Mouse (Mus musculus): ENCODE results near the gene Slc4a8. TPM values are rescaled to one million over a fixed set of nuclear protein-coding genes. Genes with fewer than 3 reads are reported as not detected.

Slc4a8 gene
- polyA plus RNA-seq, 1 experiment: 1.8 TPM

DNA sequence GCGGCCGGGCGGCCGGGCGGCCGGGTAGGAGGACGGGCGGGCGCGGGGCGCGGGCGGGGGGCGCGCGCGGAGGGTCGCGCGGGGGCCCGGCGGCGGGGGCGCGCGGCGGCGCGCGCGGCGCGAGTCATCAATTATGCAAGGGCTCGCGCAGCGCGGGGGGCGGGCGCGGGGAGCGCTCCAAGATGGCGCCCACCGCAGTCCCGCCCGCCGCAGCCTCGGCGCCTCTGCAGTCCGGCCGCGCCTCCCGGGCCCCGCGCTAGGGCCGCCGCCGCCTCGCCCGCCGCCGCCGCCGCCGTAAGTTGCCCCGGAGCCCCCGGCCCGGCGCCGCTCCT, 109.2 kb downstream of the Slc4a8 start:
- 9% methylated on average over 6 of the region's 69 CpGs for WGBS
- DNase-seq (ENCODE audit: low read depth, low spot score): no peak

DNA sequence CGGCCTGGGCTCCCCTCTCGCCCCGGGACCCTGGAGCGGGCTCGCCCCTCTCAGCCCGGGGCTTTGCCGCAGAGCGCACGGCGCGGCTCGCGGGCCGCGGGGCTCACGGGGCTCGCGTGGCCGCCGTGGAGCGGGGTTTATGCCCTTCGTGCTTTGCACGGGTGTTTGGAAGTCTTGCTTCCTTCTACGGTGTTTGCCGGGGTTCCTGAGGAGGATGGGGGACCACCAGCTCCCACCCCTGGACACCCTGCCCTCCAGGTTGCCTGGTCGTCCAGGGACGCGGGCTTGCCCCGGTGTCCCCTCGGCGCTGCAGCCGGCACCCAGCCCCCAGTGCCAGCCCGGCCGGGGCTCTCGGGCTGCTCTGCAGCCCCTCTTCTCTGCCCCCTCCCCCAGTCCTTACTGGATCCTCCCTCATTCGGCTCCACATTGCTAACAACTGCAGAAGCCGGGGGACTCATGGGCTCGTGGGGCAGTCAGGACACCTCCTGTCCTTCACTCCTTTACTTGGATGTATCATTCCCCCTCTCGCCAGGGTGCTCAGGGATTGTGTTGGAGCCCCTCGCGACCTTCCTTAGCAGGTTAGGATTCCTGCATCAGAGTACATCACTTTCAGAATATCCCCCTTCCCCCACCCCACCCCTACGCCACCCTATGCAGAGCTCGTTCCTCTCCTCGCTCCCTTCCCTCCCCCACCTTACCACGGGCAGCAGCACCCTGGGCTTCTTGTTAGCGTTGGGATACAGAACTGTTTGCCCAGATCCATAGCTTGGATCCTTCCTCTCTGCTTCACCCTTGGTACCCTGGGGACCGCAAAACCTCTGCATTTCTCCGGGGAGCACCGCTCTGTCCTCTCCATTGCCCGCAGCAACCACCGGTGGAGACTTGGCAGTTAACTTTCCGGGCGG, 109.8 kb downstream of the Slc4a8 start:
- 2% methylated on average over 53 of the region's 53 CpGs for WGBS

DNA sequence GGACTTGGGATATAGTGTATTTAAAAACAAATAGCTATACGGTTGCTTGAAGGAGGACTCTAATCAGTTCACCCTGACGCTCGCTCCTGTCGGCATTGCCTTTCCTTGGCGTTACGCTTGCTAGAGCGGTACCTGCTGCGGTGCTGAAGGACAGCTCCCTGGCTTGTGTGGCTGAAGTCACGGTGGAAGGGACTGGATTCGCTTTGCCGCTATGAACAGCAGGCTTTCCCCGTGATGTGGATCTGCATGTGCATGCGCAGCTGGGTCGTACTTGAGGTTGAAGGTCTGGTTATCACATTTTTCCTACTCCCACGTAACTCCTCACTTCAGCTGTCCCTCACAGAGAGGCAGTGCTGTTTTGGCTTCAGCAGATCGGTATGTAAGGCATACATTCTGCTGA, 111.6 kb downstream of the Slc4a8 start:
- peak; percentile 31 for DNase-seq (ENCODE audit: low read depth, low spot score)
- WGBS: 4% methylated on average over 16 of the region's 16 CpGs

More for the DNA sequence above, 109.8 kb downstream of the Slc4a8 start:
- DNase-seq (ENCODE audit: low read depth, low spot score): no peak

Other genes starting within 250 kb of the Slc4a8 start
- 3.4 and 4.0 TPM in 2 replicates for gene Tfcp2, start 209.7 kb upstream of the Slc4a8 start, polyA plus RNA-seq (2012; rRNA removed)
- gene Pou6f1, start 161.8 kb upstream of the Slc4a8 start, polyA plus RNA-seq (2012; rRNA removed): 4.0 and 6.0 TPM in 2 replicates
- gene Dazap2, start 146.4 kb upstream of the Slc4a8 start, polyA plus RNA-seq (2012; rRNA removed): 646 and 817 TPM in 2 replicates
- gene Smagp, start 124.8 kb upstream of the Slc4a8 start, polyA plus RNA-seq (2012; rRNA removed): 191 and 206 TPM in 2 replicates
- 4.5 and 9.9 TPM in 2 replicates for gene Bin2, start 92.2 kb upstream of the Slc4a8 start, polyA plus RNA-seq (2012; rRNA removed)
- gene Cela1, start 73.8 kb upstream of the Slc4a8 start, polyA plus RNA-seq (2012; rRNA removed): 13.7 and 21.9 TPM in 2 replicates
- 48.3 and 70.0 TPM in 2 replicates for gene Galnt6, start 32.4 kb upstream of the Slc4a8 start, polyA plus RNA-seq (2012; rRNA removed)
- 0.37 and 1.5 TPM in 2 replicates for gene Scn8a, start 108.1 kb downstream of the Slc4a8 start, polyA plus RNA-seq (2012; rRNA removed)

All from large intestine, adult 2 months (tissue).